Mouse (Mus musculus): ENCODE results near the gene Usp26.

Gene Usp26

DNA sequence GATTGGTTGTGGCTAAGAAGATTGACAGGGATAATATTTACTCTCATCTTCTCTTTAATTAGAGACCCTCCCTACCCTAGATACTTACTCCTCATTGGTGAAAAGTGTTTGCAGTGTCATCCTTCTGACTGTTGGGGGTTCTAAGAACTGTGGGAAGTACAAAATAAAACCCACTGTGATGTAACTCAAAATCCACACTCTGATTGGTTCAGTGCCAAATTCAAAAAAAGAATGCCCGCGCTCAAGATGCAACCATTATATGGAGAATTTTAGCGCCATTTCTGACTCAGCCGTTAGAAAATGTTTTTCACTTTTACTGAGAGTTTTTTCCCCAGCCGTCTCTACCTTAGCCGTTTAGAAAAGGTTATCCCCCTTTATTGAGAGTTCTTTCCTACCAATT is at the start of gene Usp26:
Gene Usp26, minus strand, starts transcription at position 101 of the 400 bp plus-strand sequence.
- no peak for DNase-seq (ENCODE audit: low read depth, low spot score)

DNA sequence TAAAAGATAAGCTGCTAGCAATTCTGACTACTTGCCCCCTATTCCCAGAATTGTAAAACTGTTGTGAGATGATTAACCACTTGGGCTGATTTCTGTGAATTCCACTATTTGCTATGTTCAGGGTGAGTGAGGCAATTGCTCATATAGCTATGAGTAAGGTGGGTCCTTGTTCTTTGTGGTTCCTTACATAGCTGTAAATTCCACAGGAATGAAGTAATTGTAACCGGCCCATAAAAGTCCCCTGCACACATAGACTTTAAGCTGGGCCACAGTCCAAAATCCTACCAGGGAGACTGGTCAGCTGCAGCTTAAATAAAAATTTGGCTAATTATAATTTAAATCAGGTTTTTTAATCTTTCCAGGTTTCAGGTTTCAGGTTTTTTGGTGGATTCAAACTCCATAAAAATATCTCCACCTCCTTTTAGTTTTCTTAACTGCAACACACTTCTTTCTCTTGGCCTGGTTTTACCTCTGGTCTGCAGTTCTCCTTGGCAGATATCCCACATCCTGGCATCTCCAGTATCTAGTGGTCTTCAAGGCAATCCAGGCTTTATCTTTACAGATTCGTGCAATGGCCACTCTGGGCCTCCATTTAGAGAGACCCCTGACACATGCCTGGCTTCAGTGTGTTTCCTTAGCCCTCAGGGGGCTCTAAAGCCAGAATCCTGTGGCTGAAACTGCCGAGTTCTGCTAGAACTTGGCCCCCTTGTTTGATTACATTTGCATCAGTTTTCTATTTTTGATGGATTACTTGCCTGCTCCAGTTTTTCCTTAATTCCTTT is 13.6 kb upstream of the Usp26 start:
- DNase-seq (ENCODE audit: low read depth, low spot score) = no peak

DNA sequence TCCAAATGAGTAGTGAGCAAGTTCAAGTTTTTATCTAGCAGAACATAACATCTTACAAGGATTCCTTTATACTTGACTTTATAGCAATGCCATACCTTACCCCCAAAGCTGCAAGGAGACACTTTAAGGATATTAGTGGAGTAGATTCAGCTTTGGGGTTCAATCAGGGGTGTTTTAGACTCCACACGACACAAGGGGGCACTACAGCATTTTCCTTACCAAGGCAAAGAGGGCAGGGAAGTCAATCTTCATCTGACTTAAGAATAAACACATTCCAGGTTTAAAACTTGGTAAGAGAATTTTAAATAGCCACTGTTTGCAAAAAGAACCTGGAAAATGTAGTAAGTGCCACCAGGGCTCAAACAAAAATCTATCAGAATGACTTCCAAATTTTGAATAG is 33.6 kb downstream of the Usp26 start:
- DNase-seq (ENCODE audit: low read depth, low spot score) = peak; percentile 1

DNA sequence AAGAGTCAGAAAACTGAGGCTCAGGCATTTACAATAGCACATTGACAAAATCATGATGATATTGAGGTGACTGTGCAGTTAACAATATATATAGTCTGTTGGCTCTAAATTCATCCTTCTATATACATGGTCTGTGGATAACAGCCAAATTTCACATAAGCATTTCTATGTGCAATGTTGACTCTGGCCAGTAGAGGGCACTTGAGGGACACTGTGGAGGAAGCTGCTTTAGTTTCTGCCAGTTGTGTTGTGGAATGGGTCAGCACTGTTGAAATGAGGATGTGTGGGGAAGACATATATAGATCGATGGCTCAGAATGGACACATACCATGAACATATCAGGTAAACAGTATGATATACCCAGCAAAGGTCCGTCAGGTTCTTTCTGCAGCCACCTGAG is 64.6 kb downstream of the Usp26 start:
- DNase-seq (ENCODE audit: low read depth, low spot score) = peak; percentile 13

DNA sequence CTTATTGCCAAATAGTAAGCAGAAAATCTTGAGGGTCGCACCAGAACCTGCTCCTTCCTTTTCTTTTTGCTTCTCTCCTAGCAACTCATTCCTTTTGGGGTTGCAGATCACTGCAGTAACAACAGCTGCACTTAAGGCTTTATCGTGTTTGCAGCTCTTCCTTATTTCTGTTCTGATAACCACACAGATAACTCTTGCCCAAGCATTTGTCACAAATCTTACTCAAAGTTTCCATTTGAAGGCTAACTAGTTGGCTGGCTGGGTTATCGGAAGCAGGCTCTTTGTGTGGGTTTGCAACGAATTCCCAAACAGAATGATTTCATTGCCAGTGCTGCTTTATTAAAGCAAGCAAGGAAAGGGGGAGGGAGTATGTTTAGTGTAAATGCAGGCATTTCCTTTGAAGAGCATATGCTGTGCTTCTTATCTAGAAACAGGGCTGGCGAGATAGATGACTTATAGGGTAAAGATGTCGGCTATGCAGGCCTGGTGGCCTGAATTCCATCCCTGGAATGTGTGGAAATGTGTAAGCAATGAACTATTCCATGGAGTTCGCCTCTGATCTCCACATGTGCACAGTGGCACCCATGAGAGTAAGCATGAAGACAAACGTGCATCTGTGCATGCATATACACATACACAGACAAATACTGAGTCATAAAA is 86.8 kb downstream of the Usp26 start:
- no peak for DNase-seq (ENCODE audit: low read depth, low spot score)

DNA sequence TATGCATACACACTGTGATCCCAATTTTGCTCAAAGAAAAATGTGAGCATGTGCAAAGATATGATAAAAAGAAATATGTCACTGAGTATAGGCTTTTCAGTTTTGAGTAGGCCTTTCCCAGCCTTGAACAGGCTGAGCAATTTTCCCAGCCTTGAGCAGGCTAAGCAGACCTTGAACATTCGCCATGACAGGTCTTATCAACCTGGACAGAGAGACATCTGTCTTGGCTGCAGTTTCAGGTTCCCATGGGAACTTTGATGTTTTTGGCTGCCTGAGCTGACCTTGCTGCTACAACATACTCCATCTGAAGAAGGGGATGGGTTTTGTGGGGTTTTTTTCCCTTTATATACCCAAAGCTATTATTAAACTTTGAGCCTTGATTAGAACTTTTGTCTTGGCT is 88.0 kb downstream of the Usp26 start:
- no peak for DNase-seq (ENCODE audit: low read depth, low spot score)

Measured in telencephalon, adult 2 months (tissue).